Mouse (Mus musculus) limb, embryonic 11.5 days (tissue): ENCODE data around the gene Trappc13. TPM values are rescaled to one million over a fixed set of nuclear protein-coding genes. Genes with fewer than 3 reads are reported as not detected.

Experiments used
- ATAC-seq: fragments of 200-750 bp; cut with Nextera tagmentation; 2 replicates; pipeline ENCODE4 v1.8.0; 2017; ENCODE audit warnings: low read depth; ENCODE audit not compliant: insufficient number of reproducible peaks, low FRiP score, low TSS enrichment
- DNase-seq: peaks from one replicate; pipeline ENCODE4 v3.0.0-alpha.2; 2015; ENCODE audit warnings: low spot score
- H3K27ac ChIP-seq: fragments of 300-500 bp; sonication (generic); replicated peaks from 2 replicates; pipeline ENCODE4 v1.5.1; 2014; ENCODE audit warnings: low read depth, mild to moderate bottlenecking, low read length
- H3K27me3 ChIP-seq: fragments of 300-500 bp; sonication (generic); 2 replicates; pipeline ENCODE4 v1.6.1; 2014; ENCODE audit warnings: mild to moderate bottlenecking, low read length, mixed read lengths; ENCODE audit not compliant: control insufficient read depth, insufficient read depth
- H3K36me3 ChIP-seq: fragments of 300-500 bp; sonication (generic); 2 replicates; pipeline ENCODE4 v1.6.1; 2014; ENCODE audit warnings: mild to moderate bottlenecking, low read length, moderate library complexity, mixed read lengths; ENCODE audit not compliant: control insufficient read depth, insufficient read depth
- H3K4me1 ChIP-seq: fragments of 300-500 bp; sonication (generic); 2 replicates; pipeline ENCODE4 v1.6.1; 2014; ENCODE audit warnings: low read length, mixed read lengths; ENCODE audit not compliant: control insufficient read depth, insufficient read depth
- H3K4me2 ChIP-seq: fragments of 300-500 bp; sonication (generic); 2 replicates; pipeline ENCODE4 v1.6.1; 2014; ENCODE audit warnings: low read depth, mild to moderate bottlenecking, moderate library complexity; ENCODE audit not compliant: severe bottlenecking
- H3K4me3 ChIP-seq: fragments of 300-500 bp; sonication (generic); 2 replicates; pipeline ENCODE4 v1.5.1; 2014; ENCODE audit warnings: low read depth, low read length
- H3K9ac ChIP-seq: fragments of 300-500 bp; sonication (generic); 2 replicates; pipeline ENCODE4 v1.6.1; 2014; ENCODE audit warnings: mild to moderate bottlenecking, low read length
- H3K9me3 ChIP-seq: fragments of 300-500 bp; sonication (generic); 2 replicates; pipeline ENCODE4 v1.6.1; 2016; ENCODE audit warnings: low read length; ENCODE audit not compliant: control insufficient read depth
- WGBS: fragments of 180-500 bp; shearing (Covaris S2); extraction: QIAGEN DNeasy Blood & Tissue Kit; methylation state at CpG from one replicate; pipeline ENCODE4 v1.1.7; 2014; 5-methylcytosine and 5-hydroxymethylcytosine counted together
- polyA plus RNA-seq: library from polyadenylated mRNA; unstranded; fragments of >200 nt; fragmentation: Nextera tagmentation; extraction: Ambion mirVana; gene quantifications from 2 replicates; pipeline ENCODE4 v1.2.1, GENCODE M21; 2014

Trappc13 gene
- polyA plus RNA-seq, 1 experiment from 2014 or later: 63.6 TPM

DNA sequence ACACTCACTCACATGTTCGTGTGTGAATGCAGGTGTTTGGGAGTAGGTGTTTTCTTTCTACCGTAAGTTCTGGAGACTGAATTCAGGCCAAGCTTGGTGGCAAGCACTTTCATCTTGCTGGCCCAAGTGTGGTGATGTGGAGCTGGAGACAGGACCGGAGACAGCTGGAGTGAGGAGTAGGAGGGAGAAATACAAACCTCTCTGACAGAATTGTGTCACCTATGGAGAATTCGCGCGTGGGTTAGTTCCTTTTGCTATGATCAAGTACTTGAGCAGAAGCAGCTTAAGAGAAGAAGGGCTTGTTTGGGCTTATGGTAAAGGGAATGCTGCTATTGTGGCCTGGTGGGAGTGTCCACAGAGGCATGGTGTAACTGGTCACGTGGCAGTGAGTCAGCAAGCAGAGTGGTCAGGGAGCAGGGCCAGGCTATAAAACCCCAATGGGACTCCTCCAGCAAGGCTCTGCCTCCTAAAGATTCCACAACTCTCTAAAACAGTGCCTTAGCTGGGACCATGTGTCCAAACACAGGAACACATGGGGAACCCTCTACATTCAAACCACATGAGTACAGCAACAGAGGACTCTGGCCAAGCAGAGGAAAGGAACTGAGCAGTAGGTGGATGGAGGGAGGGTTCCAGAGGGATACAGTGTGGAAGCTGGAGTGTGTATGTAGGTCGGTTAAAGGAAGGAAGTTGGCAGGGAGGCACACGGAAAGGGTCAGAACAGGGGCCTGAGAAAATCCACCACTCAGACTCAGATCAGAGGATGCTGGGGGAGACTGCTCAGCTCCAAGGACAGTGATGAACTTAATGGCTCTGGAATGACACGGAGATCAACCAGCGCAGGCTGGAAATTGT lies 83.5 kb downstream of the Trappc13 start:
- DNase-seq: no peak
- Histone ChIP-seq H3K4me1 (no peaks in the 10 kb centered on the region), H3K36me3 (no peaks in the 10 kb centered on the region), H3K4me3 (no peak overlapping the region), H3K9me3 (no peaks in the 10 kb centered on the region), H3K4me2 (no peak overlapping the region), H3K27ac (no peak overlapping the region), H3K27me3 (no peaks in the 10 kb centered on the region), H3K9ac (no peak overlapping the region)
- 80% methylated on average over 11 of the region's 11 CpGs for WGBS
- ATAC-seq: no peak

Other genes starting within 250 kb of the Trappc13 start
- gene Nln, start 68.9 kb downstream of the Trappc13 start, polyA plus RNA-seq: 21.0 and 22.7 TPM in 2 replicates
- 9.1 and 9.4 TPM in 2 replicates for gene Sgtb, start 68.7 kb downstream of the Trappc13 start, polyA plus RNA-seq
- gene Trim23, start 328 bp upstream of the Trappc13 start, polyA plus RNA-seq: 22.8 and 23.5 TPM in 2 replicates
- 86.4 and 101 TPM in 2 replicates for gene Cenpk, start 50.1 kb upstream of the Trappc13 start, polyA plus RNA-seq
- gene Ppwd1, start 50.4 kb upstream of the Trappc13 start, polyA plus RNA-seq: 21.2 and 21.3 TPM in 2 replicates
- gene Adamts6, start 109.4 kb upstream of the Trappc13 start, polyA plus RNA-seq: 3.2 and 3.8 TPM in 2 replicates